Mouse (Mus musculus) limb, embryonic 14.5 days (tissue): ENCODE measurements at regions not wholly inside any gene's neighbourhood (a gene's known extent, or its start where the extent isn't known, plus 50 kb on each side); places are given as distances from the start of the nearest gene placed in this dataset.

ENCODE experiments used
- ATAC-seq: fragments of 200-750 bp; cut with Nextera tagmentation; 2 replicates; pipeline ENCODE4 v1.8.0; 2017; ENCODE audit warnings: low read depth, moderate number of reproducible peaks, moderate TSS enrichment; ENCODE audit not compliant: low FRiP score
- DNase-seq: peaks from one replicate; pipeline ENCODE4 v3.0.0-alpha.2; 2015; ENCODE audit warnings: low spot score
- H3K27ac ChIP-seq: fragments of 300-500 bp; sonication (generic); replicated peaks from 2 replicates; pipeline ENCODE4 v1.5.1; 2014; ENCODE audit warnings: low read depth, mild to moderate bottlenecking, low read length, moderate library complexity, mixed read lengths
- H3K27me3 ChIP-seq: fragments of 300-500 bp; sonication (generic); 2 replicates; pipeline ENCODE4 v1.6.1; 2014; ENCODE audit warnings: low read length, mixed read lengths; ENCODE audit not compliant: control insufficient read depth, insufficient read depth
- H3K36me3 ChIP-seq: fragments of 300-500 bp; sonication (generic); 2 replicates; pipeline ENCODE4 v1.6.1; 2014; ENCODE audit warnings: mild to moderate bottlenecking, low read length, moderate library complexity, mixed read lengths; ENCODE audit not compliant: control insufficient read depth, insufficient read depth
- H3K4me1 ChIP-seq: fragments of 300-500 bp; sonication (generic); 2 replicates; pipeline ENCODE4 v1.6.1; 2014; ENCODE audit warnings: antibody characterized with exemption, low read length, mixed read lengths; ENCODE audit not compliant: control insufficient read depth, insufficient read depth
- H3K4me2 ChIP-seq: fragments of 300-500 bp; sonication (generic); replicated peaks from 2 replicates; pipeline ENCODE4 v1.6.1; 2014; ENCODE audit warnings: low read depth, mild to moderate bottlenecking, low read length, moderate library complexity; ENCODE audit not compliant: severe bottlenecking
- H3K4me3 ChIP-seq: fragments of 300-500 bp; sonication (generic); replicated peaks from 2 replicates; pipeline ENCODE4 v1.5.1; 2014; ENCODE audit warnings: low read length
- H3K9ac ChIP-seq: fragments of 300-500 bp; sonication (generic); 2 replicates; pipeline ENCODE4 v1.6.1; 2014; ENCODE audit warnings: mild to moderate bottlenecking, low read depth, low read length, moderate library complexity; ENCODE audit not compliant: severe bottlenecking
- H3K9me3 ChIP-seq: fragments of 300-500 bp; sonication (generic); 2 replicates; pipeline ENCODE4 v1.6.1; 2016; ENCODE audit warnings: low read length; ENCODE audit not compliant: control insufficient read depth
- POLR2A ChIP-seq: fragments of 200-500 bp; IDR thresholded peaks from 2 replicates; pipeline ENCODE4 v1.8.0; 2012; ENCODE audit warnings: inconsistent platforms, mild to moderate bottlenecking, moderate library complexity, borderline replicate concordance; ENCODE audit not compliant: insufficient read depth, insufficient read length; ENCODE audit errors: extremely low read depth
- WGBS: fragments of 180-500 bp; shearing (Covaris S2); extraction: QIAGEN DNeasy Blood & Tissue Kit; methylation state at CpG from one replicate; pipeline ENCODE4 v1.1.7; 2014; 5-methylcytosine and 5-hydroxymethylcytosine counted together

- Histone ChIP-seq H3K36me3 (no peaks in the 10 kb centered on the region), H3K4me3 (no peak overlapping the region), H3K27me3 (no peaks in the 10 kb centered on the region), H3K4me1 (no peaks in the 10 kb centered on the region), H3K9ac (no peak overlapping the region), H3K9me3 (no peaks in the 10 kb centered on the region), H3K4me2 (no peak overlapping the region), H3K27ac (no peak overlapping the region)
- no peak for TF ChIP-seq POLR2A
- ATAC-seq (no peak), DNase-seq (no peak)
- 26% methylated on average over 4 of the region's 4 CpGs for WGBS
These were observed 120.0 kb downstream of the Dusp6 start for GRCm38 (mm10) chr10:99383028-99383427.

GRCm38 (mm10) chr10:99384366-99384765, 121.3 kb downstream of the Dusp6 start:
- Histone ChIP-seq H3K4me1 (no peaks in the 10 kb centered on the region), H3K27ac (no peak overlapping the region), H3K4me3 (no peak overlapping the region), H3K36me3 (no peaks in the 10 kb centered on the region), H3K9me3 (no peaks in the 10 kb centered on the region), H3K4me2 (no peak overlapping the region), H3K27me3 (no peaks in the 10 kb centered on the region), H3K9ac (no peak overlapping the region)
- WGBS: 91% methylated on average over 6 of the region's 6 CpGs
- DNase-seq (no peak), ATAC-seq (no peak)
- TF ChIP-seq POLR2A: no peak

- Histone ChIP-seq H3K36me3 (no peaks in the 10 kb centered on the region), H3K4me3 (no peak overlapping the region), H3K4me2 (no peak overlapping the region), H3K27me3 (no peaks in the 10 kb centered on the region), H3K27ac (no peak overlapping the region), H3K4me1 (no peaks in the 10 kb centered on the region), H3K9me3 (no peaks in the 10 kb centered on the region), H3K9ac (no peak overlapping the region)
- ATAC-seq: no peak
- no peak for TF ChIP-seq POLR2A
- 63% methylated on average over 4 of the region's 4 CpGs for WGBS
- DNase-seq: no peak
These were observed 121.8 kb downstream of the Dusp6 start for GRCm38 (mm10) chr10:99384851-99385250.

- WGBS: 57% methylated on average over 6 of the region's 6 CpGs
- no peaks in the 10 kb centered on the region for H3K27me3 ChIP-seq
- H3K27ac ChIP-seq: no peak overlapping the region
- H3K4me1 ChIP-seq: 0 out of 2 replicates have a peak, but pooled peaks cover 2% of the 10 kb centered on the region
- ATAC-seq: no peak
- no peak overlapping the region for H3K9ac ChIP-seq
- DNase-seq: no peak
- H3K9me3 ChIP-seq: no peaks in the 10 kb centered on the region
- no peak overlapping the region for H3K4me3 ChIP-seq
- no peaks in the 10 kb centered on the region for H3K36me3 ChIP-seq
- TF ChIP-seq POLR2A: no peak
- no peak overlapping the region for H3K4me2 ChIP-seq
These were observed 122.8 kb downstream of the Dusp6 start for GRCm38 (mm10) chr10:99385854-99386253.

DNA sequence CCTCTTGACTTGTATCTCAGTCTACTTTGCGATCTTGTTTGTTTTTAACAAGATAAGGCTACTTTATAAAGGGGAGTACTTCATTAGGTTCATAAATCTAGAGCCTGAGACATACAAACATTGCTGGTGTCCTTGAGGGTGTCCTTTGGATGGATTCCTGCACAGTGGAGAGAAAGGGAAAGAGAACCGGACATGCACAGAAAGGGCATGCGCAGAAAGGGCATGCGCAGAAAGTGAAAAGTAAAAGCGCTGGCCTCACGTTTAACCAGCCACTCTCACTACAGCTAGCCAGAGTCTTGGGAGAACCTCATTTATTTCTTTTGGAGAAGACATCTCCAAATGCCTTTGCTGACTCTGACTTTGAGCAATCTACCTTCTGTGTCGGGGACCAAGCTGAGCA, 125.5 kb downstream of the Dusp6 start:
- H3K9me3 ChIP-seq: no peaks in the 10 kb centered on the region

GRCm38 (mm10) chr10:99388986-99389385, 126.0 kb downstream of the Dusp6 start:
- no peaks in the 10 kb centered on the region for H3K9me3 ChIP-seq
- H3K4me3 ChIP-seq: no peak overlapping the region
- H3K27ac ChIP-seq: no peak overlapping the region
- TF ChIP-seq POLR2A: no peak
- no peak for ATAC-seq
- no peak overlapping the region for H3K4me2 ChIP-seq
- WGBS: 89% methylated on average over 8 of the region's 8 CpGs
- no peaks in the 10 kb centered on the region for H3K36me3 ChIP-seq
- H3K27me3 ChIP-seq: no peaks in the 10 kb centered on the region
- peaks cover 8% of the 10 kb centered on the region; the same call in 1 of the 2 replicates for H3K4me1 ChIP-seq
- no peak overlapping the region for H3K9ac ChIP-seq
- no peak for DNase-seq

More for the DNA sequence above, 125.5 kb downstream of the Dusp6 start:
- Histone ChIP-seq H3K9ac (no peak overlapping the region), H3K27ac (no peak overlapping the region), H3K27me3 (no peaks in the 10 kb centered on the region), H3K4me1 (peaks cover 8% of the 10 kb centered on the region; the same call in 1 of the 2 replicates), H3K4me3 (no peak overlapping the region), H3K36me3 (no peaks in the 10 kb centered on the region), H3K4me2 (no peak overlapping the region)
- 89% methylated on average over 7 of the region's 7 CpGs for WGBS
- no peak for ATAC-seq
- TF ChIP-seq POLR2A: no peak
- DNase-seq: no peak
